Mouse (Mus musculus): Measurements from ENCODE around the gene Phactr1.

The Phactr1 gene

DNA sequence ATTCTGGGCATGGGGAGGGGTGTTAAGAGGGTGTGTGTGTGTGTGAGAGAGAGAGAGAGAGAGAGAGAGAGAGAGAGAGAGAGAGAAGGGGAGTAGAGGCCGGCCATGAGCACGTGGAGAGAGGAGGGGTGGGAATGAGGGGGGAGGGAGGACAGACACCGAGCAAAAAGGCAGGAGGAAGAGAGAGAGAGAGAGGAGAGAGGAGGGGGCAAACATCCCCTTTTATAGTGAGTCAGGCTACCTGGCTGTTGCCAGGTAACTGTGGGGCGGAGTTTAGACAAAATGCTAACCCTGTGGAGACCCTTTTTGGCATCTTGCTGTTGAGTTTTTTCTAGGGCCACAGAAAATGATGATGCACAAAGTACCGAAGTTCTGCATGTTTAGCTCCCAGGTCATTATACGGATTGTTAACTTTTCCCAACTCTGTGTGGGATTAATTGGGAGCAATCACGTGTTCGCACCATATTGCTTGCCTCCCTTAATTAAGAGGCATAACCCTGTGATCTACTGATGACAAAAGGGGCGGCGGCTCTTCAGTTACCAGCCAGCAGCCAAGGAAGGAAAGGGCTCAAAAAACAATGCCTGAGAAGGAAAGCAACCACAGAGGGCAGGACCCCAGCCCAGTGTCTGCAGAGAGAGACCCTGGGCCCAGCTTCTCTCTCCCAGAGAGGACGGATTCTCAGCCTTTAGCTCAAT lies 173.6 kb downstream of the Phactr1 start:
- in situ Hi-C loops (cut with MseI, MboI) = no loop called here

DNA sequence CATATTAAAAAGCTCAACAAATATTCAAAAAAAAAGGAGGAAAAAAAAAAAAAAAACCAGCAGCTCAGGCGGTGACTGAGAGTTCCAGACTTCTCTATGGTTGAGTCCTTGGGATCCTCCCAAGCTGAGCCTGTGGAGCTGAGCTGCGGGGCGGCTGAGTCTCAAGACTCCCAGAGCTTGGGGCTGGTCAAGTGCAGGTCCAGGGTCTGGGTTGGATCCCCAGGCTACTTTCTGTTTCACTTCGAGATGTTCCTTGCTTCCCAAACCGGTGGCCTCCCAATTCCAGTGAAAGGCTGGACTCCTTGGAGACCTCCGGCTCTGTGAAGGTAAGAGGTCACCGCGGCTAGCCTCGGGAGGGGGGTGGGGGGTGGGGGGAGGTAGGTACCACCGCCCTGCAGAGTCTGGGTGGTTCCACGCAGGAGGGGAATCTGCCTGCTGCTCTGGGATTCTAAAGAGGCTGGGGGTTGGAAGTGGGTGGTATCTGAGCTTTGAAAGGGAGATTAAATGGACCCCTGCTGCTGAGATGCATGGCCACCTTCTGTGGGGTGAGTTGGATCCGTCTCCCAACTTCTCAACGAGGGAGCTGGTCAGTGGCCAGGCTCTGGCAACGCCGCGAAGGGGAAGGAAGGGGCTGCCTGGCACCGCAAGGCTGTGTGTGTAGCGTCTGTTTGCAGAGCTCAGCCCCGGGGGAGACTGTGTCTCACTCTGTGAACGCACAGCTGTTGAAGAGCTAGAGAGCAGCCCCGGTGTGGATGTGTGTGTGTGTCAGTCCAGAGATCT lies 185.9 kb downstream of the Phactr1 start:
- in situ Hi-C loops (cut with MseI, MboI) = no loop called here

DNA sequence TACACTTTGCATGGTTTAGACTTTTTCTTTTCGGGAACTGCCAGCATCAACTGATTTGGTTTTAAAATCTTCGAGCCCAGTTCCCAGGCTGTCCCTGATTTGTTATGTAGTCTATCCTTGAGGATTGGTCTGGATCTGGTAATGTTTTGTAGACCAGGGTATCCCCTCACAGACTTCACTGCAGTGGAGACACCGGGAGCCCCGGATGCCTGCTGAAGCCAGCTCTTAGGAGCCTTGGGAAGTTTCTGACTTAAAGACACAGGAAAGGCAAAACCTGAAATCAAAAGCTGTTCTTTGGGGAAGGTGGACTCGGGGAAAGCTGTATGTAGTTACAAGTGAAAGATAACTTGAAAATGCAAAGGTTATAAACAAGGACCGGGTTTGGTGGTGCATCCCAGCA lies 186.6 kb downstream of the Phactr1 start:
- in situ Hi-C loops (cut with MseI, MboI) = no loop called here

DNA sequence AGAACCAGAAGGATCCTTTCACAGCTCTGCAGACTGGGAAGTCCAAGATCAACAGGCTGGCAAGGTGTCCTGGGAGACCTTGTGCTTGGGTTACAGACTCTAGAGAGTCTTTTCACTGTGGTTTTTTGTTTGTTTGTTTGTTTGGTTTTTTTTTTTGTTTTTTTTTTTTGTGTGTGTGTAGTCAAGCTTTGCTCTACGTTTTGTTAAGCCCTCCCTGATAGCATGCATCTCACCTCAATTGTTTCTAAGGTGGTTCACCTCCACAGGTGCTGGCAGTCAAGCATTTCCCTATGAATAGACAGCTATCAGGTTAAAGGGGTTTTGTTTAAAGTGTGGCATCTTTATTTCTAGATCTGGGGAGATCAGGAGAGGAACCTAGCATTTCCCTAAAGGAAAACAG lies 191.7 kb downstream of the Phactr1 start:
- in situ Hi-C loops (cut with MseI, MboI) = no loop called here

DNA sequence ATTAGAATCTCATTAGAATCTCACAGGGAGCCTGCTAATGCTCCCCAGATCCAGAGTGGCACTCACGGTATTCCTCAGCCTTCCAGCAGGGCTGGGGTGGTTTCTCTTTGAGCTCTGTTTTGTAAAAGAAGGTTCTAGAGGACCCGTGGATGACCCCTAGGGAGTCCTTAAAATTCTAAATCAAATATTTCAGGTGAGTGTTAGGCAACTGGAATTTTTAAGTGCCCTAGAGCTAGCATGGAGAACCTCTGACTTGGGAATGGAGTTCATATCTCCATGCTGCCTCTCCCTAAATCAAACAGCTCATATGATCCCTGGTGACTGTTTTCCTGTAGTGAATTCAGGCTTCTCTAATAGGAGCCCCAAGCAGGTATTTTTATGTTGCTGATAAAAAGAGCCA lies 197.9 kb downstream of the Phactr1 start:
- in situ Hi-C loops (cut with MseI, MboI) = no loop called here

DNA sequence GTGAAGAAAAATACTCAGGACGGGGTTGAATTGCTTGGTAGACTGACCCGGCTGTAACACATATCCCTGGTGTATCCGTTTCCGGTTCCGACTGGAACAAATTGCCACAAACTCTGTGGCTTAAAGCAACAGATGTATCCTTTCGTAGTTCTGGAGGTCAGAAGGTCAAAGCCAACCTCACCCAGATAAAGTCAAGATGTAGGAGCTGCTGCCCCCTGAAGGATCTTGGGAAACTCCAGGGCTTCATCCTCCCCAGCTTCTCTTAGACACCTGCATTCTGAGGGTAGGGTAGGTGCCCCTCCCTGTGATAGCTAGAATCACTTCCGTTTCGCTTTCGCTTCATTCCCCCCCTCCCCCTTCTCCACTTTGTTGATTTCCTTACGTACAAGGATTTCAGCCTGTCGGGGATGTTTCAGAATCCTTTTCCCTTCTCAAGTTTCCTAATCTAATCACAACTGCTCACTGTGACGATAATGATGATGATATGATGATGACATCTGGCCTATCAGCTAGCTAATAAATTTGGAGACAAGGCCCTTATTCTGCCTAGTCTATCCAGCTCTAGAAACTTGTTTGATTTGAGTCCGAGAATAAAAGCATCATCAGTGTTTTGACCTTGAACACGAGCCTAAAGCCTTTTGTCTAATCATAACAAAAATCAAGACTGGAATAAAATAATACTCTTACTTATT lies 203.8 kb downstream of the Phactr1 start:
- in situ Hi-C loops (cut with MseI, MboI) = no loop called here

DNA sequence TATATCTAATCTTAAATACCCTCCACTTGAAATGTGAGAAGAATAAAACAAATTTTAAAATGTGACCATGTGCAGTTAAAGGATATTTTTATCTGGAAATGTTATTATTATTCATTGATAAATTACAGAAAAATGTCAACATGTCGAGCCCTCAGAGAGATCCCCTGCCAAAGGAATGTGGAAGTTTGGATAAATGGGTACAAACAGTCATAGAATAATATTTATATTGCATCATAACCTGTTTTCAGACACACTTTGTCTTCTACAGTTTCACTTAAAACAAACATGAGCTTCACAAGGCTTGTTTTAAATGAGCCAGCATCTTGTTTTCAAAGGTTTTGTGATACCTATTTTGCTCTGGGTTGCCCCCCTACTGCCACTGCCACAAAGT lies 204.3 kb downstream of the Phactr1 start:
- in situ Hi-C loops (cut with MseI, MboI) = no loop called here

DNA sequence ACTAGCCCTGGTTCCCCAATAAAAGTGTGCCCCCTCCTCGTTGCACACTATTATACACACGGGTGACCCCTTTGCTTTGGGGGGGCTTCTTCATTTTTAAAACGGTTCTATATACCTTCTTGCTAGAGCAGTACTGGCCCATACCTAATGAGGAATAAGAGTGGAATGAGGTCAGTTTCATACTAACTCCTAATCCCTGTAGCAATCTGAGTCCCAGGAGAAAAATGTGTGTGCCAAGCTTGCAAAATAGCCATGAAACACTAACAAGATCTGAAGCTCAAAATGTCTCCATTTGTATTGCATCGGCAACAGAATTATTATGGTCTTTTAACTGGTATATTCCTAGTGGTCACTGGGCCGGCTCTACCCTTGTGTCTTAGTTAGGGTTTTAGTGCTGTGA lies 207.3 kb downstream of the Phactr1 start:
- in situ Hi-C loops (cut with MseI, MboI) = no loop called here

DNA sequence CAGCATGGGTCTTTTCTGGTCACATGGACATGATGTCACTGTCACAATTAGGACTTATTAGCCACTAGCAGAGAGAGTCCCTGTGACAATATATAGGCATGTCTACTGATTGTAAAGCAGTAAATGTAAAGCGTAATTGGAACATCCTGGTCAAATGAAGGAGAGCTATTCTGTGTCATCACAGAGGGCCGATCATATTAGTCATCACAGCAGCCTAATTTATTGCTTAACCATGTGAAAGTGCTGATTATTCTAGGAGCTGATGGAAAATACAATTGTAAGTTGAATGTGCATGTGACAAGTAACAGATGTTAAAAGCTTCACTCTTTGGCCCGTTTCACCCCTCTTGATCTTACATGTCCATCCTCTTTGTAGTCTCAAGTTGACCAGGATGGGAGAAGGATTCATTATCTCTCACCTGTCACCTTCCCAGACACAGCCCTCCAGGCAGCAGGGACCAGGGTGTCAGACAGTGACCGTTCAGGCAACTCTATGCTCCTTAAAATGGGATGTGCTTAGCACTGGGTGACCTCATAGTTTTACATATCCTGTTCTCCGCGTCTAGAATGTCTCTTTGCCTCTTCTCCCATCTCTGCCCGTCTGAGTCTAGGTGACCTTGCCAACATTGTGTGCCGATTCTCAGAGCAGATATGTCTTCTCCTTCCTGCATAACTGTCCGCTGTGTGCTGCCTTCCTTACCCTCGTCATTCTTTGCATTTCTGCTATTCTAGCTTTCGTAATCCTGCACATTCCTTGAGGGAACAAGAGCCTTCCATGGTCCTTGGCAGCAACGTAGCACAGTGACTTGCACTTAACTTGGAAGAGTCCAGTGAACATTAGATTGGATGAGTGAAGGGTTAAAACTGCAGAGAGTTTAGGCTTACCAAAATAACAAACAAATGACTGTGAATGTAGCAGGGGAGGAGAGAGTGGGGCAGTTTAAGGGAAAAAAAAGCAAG lies 209.4 kb downstream of the Phactr1 start:
- in situ Hi-C loops (cut with MseI, MboI) = no loop called here

DNA sequence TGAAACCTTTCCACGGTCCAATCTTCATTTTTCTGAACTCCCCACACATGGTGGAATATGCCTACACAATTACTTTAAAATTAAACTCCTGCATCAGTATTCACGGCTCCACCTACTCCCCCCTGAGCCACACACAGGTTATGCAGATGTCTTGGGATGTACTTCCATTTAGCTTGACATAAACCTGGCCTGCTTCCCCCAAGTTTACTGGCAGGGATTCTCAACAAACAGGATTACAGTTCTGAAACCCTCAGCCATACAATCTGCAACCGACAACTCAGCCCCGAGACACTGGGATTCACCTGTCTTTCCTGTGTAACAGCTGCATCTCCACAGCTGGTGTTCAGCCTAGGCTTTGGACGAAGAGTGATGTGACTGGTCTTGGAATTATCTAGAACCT lies 210.2 kb downstream of the Phactr1 start:
- in situ Hi-C loops (cut with MseI, MboI) = no loop called here

DNA sequence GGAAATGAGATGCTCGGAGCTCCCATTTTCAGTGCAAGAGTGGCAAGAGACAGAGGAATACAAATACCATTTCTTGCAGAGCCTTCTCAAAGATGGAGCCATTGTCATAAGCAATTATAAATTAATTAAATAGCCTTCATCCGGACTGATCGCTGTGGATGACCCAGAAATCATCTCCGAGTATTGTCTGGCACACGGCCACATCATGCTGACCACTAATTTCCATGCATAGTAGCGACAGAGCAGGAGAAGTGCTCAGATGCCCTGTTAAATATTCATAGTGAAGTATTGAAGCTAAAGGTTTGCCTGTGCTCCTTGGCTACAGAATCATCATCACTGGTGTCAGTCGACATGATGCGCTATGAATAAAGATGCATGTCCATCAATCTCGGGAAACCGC lies 213.6 kb downstream of the Phactr1 start:
- in situ Hi-C loops (cut with MseI, MboI) = no loop called here

DNA sequence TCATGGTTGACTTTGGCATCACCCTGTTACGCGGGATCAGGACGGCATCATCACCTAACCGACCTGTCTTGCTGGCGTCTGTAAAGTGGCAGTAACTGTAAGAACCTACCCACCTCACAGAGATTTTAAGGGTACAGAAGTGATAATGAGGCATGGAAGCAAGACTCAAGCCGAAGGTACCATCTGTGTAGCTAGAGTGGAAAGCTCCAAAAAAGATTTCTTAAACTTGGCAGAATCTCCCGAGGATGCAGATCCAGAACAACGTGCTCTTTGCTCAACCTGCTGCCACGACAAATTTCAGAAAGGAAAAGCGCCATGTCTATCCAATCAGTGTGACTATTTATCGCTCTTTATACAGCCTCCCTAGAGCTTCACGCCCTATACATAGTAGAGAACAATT lies 214.2 kb downstream of the Phactr1 start:
- in situ Hi-C loops (cut with MseI, MboI) = no loop called here

DNA sequence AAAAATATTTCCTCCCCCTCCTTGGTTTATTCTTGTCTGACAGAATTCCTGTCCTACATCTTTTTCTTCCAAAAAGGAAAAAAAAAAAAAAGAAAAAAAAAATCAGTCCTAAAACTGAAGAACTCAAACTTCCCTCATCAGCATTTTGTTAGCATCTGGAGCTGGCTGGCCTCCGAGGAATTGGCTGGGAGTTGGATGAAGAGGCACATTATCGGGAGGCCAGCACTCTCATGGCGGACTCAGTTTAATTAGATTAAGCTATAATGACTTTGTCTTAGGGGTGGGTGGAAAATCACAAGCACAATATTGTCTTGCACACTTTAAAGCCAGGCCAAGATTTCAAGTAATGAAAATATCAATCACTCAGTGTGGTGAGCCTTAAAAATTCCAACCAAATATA lies 215.6 kb downstream of the Phactr1 start:
- in situ Hi-C loops (cut with MseI, MboI) = no loop called here

DNA sequence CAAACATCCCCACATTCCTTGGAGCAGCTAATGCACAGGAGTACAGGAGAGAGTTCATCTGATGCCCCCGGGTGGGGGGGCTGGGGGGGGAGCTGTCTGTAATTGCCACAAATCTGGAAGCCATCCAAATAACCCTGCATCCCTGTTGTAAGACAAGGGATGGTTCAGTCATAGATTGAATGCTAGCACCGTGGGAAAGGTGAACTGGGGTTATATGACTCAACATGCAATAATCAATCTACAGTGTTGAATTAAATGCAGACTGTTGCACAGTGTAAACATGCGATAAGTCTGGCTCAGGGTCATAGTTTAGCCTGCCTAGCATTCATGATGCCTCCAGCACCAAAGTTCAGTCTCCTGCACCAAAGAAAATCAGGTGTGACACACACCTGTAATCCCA lies 219.2 kb downstream of the Phactr1 start:
- in situ Hi-C loops (cut with MseI, MboI) = no loop called here

DNA sequence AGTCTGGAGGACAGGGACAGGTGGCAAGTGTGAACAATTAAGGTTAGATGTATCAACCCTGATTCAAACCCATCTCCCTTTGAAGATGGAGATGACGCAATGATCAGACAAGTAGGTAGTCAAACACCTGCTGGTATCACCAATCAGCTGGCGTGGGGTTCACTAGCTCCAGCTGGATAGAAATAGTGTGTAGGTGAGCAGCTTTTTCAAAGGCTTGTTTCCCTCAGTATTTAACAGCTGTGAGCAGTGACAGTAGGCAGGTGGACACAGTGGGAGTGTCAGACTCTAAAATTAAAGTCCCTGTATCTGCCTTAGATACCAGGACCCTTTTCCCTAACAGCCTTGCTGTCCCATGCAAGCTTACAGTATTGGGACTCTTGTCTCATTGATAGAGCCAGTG lies 221.4 kb downstream of the Phactr1 start:
- in situ Hi-C loops (cut with MseI, MboI) = no loop called here

DNA sequence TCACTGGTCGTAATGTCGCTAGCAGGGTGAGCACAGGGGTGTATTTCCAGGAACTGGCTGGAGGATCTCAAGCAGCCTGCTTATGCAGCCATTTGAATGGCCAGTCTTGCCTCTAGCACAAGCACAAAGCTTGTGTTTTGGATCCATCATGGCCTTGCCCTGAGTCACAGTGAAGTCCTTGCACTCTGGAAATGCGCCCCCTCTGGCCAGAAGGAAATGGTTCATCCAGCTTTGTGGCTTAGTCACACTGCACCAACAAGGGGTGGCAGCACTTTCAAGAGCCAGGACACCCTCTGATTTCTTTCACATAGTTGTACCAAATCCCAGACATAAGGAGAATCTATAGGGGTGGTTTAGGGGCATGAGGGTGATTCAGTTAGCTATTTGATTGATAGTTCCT lies 222.4 kb downstream of the Phactr1 start:
- in situ Hi-C loops (cut with MseI, MboI) = no loop called here

DNA sequence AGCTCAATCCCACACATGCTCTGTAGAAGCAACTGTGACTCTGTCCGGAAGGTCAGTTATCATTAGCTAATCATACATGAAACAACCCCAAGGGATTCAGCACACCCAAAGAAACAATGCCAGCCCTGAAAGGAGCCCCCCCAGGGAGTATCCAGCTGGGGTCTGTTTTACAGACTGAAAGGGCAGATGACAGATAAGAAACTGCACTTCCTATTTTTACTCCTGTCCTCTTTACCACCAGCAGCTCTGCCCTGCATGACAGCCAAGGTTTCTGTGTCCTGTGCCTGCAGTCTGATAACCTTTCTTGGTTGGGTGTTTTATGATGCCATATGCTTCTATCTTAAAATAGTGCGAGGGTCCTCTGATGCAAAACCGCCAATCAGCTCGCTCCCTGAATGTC lies 225.4 kb downstream of the Phactr1 start:
- in situ Hi-C loops (cut with MseI, MboI) = no loop called here

DNA sequence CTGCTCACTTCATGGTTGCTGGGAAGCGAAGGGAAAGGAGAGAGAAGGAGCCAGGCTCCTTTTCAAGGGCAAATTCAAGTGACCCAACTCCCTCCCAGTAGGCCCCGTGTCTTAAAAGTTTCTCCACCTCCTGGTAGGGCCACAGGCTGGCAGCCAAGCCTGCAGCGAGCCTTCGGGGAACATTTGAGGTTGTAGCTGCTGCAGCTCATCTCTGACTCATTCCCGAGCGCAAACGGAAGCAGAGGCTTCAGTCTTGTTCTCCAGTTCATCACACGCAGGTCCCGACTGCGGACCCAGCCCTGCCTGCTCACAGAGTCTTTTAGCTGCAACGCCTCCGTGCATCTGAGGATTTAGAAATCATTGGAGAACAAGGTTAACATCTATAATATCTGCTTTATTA lies 226.6 kb downstream of the Phactr1 start:
- in situ Hi-C loops (cut with MseI, MboI) = no loop called here

DNA sequence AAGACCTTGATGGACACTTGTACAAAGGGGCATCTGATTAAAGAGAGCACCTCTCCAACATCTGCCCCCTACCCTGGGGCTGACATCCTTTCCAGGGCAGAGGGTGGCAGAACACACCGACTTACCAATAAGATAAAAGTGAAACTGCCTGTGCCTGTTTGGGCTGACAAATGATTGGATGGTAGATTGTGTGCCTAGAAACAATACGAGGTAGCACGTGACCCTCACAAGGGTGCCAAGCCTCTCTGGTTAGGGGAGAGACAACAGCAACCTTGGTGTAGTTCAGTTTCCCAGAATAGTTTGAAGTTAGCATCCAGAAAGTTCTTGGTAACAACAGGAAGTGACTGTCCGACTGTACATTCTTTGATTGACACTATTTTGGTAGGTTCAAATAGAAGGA lies 234.7 kb downstream of the Phactr1 start:
- in situ Hi-C loops (cut with MseI, MboI) = no loop called here

DNA sequence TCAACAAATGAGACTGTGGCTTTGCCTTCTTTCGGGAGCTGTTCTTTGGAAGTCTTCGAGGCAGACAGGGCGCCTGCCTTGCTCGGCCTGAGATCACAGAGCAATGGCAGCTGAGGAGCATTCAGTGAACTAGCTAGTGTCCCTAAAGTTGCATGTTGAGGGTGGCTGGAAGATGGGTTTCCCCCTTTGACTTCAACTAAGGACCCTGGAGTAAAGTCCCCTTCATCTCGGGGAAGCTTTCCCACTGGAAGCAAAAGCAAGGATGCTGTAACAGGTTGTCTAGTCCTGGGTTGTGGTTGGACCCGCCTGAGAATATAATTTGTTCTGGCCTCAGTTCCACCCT lies 235.4 kb downstream of the Phactr1 start:
- in situ Hi-C loops (cut with MseI, MboI) = no loop called here

DNA sequence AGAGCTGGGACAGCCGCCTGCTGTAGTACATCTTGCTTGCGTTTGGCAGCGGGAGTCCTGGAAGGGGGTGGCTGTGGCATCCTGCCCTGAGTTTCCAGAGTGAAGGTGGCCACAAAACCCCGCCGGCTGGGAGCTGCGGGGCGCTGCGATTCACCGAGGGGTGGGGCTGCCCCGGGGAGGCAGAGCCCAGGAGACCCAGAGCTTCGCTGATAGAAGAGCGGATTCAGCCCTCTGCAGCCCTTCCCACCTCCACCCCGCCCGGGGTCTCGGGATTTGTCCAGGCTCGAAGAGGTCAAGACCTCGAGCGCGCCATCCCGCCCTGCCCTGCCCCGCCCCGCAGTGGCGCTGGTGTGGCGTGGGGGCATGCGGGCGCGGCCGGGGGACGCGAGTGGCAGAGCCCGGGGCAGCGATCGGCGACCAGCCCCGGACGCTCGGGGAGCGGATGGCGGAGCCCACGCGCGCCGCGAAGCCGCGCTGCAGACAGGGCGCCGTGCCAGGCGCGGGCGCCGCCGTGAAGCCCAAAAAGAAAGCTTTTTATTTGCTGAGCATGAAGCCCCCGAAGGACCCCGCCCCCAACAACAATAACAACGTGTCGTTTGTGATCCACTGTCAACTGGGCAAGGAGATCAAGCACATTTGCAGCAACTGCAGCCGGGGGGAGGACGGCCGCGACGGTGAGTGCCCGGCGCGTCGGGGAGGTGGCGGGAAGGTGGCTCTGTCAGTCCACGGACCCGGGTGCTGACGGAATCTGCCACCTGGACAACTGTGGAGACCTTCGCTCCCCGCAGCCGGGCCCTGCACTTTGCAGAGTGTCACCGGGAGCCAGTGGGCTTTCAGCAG lies 236.0 kb downstream of the Phactr1 start:
- in situ Hi-C loops (cut with MseI, MboI) = no loop called here

Data from mouse trophoblast stem cell (cell line).